Mouse (Mus musculus) liver, embryonic 14.5 days (tissue): ENCODE measurements around the gene Anxa11. TPM values are rescaled to one million over a fixed set of nuclear protein-coding genes. Genes with fewer than 3 reads are reported as not detected.

Experiments
- ATAC-seq: fragments of 200-750 bp; cut with Nextera tagmentation; 2 replicates; pipeline ENCODE4 v1.8.0; 2017; ENCODE audit warnings: moderate number of reproducible peaks, mild to moderate bottlenecking, moderate library complexity; ENCODE audit not compliant: insufficient read depth
- DNase-seq, 3 experiments: peaks; one replicate each; pipeline ENCODE4 v3.0.0-alpha.2; 2012 to 2013; ENCODE audit warnings: low read depth in 3 of 3, low spot score in 3 of 3
- H3K27ac ChIP-seq: fragments of 300-500 bp; sonication (generic); 2 replicates; pipeline ENCODE4 v1.5.1; 2014; ENCODE audit warnings: moderate library complexity, mild to moderate bottlenecking, control low read depth, inconsistent platforms
- H3K27me3 ChIP-seq: fragments of 300-500 bp; sonication (generic); 2 replicates; pipeline ENCODE4 v1.6.1; 2014; ENCODE audit warnings: mild to moderate bottlenecking, low read length, moderate library complexity; ENCODE audit not compliant: control insufficient read depth, insufficient read depth
- H3K36me3 ChIP-seq: fragments of 300-500 bp; sonication (generic); replicated peaks from 2 replicates; pipeline ENCODE4 v1.6.1; 2014; ENCODE audit warnings: low read depth; ENCODE audit not compliant: control insufficient read depth, insufficient read depth
- H3K4me1 ChIP-seq, 2 experiments: fragments of 200-500 bp in 1 of 2; fragments of 300-500 bp in 1 of 2; sonication (generic) in 1 of 2; replicated peaks; 2 replicates each; pipeline ENCODE4 v1.6.1; 2012 to 2014; ENCODE audit warnings: antibody characterized with exemption in 1 of 2, inconsistent platforms in 1 of 2, low read length in 1 of 2; ENCODE audit not compliant: control insufficient read depth in 2 of 2, insufficient read depth in 2 of 2
- H3K4me2 ChIP-seq: fragments of 300-500 bp; sonication (generic); 2 replicates; pipeline ENCODE4 v1.6.1; 2014; ENCODE audit warnings: low read depth, mild to moderate bottlenecking, control low read depth, moderate library complexity
- H3K4me3 ChIP-seq, 2 experiments: fragments of 200-500 bp in 1 of 2; fragments of 300-500 bp in 1 of 2; sonication (generic) in 1 of 2; 2 replicates each; pipeline ENCODE4 v1.5.1; 2012 to 2014; ENCODE audit warnings: low read depth in 2 of 2, low read length in 2 of 2, mild to moderate bottlenecking in 2 of 2, control low read depth in 1 of 2, inconsistent platforms in 1 of 2, moderate library complexity in 1 of 2; ENCODE audit not compliant: insufficient read depth in 1 of 2
- H3K9ac ChIP-seq: fragments of 300-500 bp; sonication (generic); replicated peaks from 2 replicates; pipeline ENCODE4 v1.6.1; 2014; ENCODE audit warnings: mild to moderate bottlenecking, control low read depth, moderate library complexity
- H3K9me3 ChIP-seq: fragments of 300-500 bp; sonication (generic); 2 replicates; pipeline ENCODE4 v1.6.1; 2016; ENCODE audit warnings: low read length, mixed read lengths; ENCODE audit not compliant: control insufficient read depth
- CTCF ChIP-seq: IDR thresholded peaks from 2 replicates; pipeline ENCODE4 v1.5.1; 2016; ENCODE audit warnings: antibody characterized with exemption, low read depth, control low read depth
- EP300 ChIP-seq: IDR thresholded peaks from 2 replicates; pipeline ENCODE4 v1.6.1; 2016; ENCODE audit warnings: antibody characterized with exemption, low read depth
- WGBS: fragments of 180-500 bp; shearing (Covaris S2); extraction: QIAGEN DNeasy Blood & Tissue Kit; methylation state at CpG from one replicate; pipeline ENCODE4 v1.1.7; 2014; ENCODE audit not compliant: insufficient replicate concordance; 5-methylcytosine and 5-hydroxymethylcytosine counted together
- polyA plus RNA-seq, 2 experiments: library from polyadenylated mRNA; depleted of rRNA in 1 of 2; stranded (reverse) in 1 of 2; unstranded in 1 of 2; fragments of >200 nt; fragmentation: Nextera tagmentation in 1 of 2; extraction: Ambion mirVana in 1 of 2; gene quantifications; 2 replicates each; pipeline versions ENCODE4 v1.2.1 to v1.2.3; 2012 to 2014

The Anxa11 gene
- polyA plus RNA-seq, 2 experiments: 4.9 to 7.2 TPM

DNA sequence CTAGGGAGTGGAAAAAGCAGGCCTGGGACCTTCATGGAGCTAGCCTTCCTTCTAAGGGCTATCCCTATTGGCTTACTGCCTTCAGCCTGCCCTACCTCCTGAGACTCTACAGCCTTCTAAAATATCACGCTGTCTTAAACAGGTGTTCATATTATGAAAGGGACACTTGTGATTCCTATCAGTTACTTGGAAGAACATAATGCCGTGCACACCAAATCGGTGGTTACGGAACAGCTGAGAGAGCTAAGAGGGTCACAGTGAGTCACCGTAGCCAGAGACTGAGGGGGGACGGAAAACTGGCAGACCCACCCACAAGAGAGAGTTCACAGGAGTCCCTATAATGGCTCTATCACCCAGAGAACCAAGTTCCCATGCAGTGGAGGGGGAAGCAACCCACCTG is 24.4 kb downstream of the Anxa11 start:
- no peak overlapping the region for H3K9ac ChIP-seq
- H3K27ac ChIP-seq: no peak overlapping the region
- no peaks in the 10 kb centered on the region for H3K27me3 ChIP-seq
- DNase-seq (no peak), ATAC-seq (no peak)
- no peak for TF ChIP-seq CTCF
- no peak for TF ChIP-seq EP300
- H3K36me3 ChIP-seq: no peaks in the 10 kb centered on the region
- no peak overlapping the region for H3K4me2 ChIP-seq
- H3K4me1 ChIP-seq: peaks cover 3 to 11% of the 10 kb centered on the region in 2 experiments; a peak in 3 of 4 replicates
- H3K9me3 ChIP-seq: no peaks in the 10 kb centered on the region
- no peak overlapping the region for H3K4me3 ChIP-seq
- 80% methylated on average over 6 of the region's 6 CpGs for WGBS

- Histone ChIP-seq H3K27me3 (no peaks in the 10 kb centered on the region), H3K4me2 (no peak overlapping the region), H3K9me3 (no peaks in the 10 kb centered on the region), H3K4me1 (peaks cover 1 to 7% of the 10 kb centered on the region in 2 experiments; a peak in 3 of 4 replicates), H3K27ac (no peak overlapping the region), H3K9ac (no peak overlapping the region), H3K4me3 (no peak overlapping the region), H3K36me3 (no peaks in the 10 kb centered on the region)
- TF ChIP-seq CTCF (no peak), EP300 (no peak)
- DNase-seq (no peak), ATAC-seq (no peak)
- WGBS: 71% methylated on average over 11 of the region's 11 CpGs
These were observed 24.9 kb downstream of the Anxa11 start for GRCm38 (mm10) chr14:25866832-25867231.

DNA sequence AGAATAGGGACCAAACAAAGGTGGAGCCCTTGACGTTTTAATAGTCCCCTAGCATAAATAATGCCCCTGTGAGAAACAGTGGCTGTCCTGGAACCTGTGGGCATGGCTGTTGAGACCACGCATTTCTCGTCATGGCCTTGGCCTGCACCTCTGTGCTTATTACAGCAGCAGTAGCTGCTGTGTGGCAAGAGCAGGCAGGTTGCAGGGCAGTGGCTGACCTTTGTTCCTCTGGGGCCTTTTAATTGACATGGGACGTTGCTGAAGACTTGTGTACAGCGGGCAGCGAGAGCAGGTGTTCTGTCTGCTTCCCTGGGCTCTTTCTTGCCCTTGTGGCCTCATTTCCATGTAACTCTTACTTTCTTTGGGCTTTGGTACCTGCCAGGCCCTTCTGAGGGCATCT is 25.9 kb downstream of the Anxa11 start:
- Histone ChIP-seq H3K36me3 (no peaks in the 10 kb centered on the region), H3K9me3 (no peaks in the 10 kb centered on the region), H3K27ac (no peak overlapping the region), H3K9ac (no peak overlapping the region), H3K4me3 (no peak overlapping the region), H3K4me2 (no peak overlapping the region), H3K4me1 (peaks cover 0 to 3% of the 10 kb centered on the region in 2 experiments; a peak in 2 of 4 replicates), H3K27me3 (no peaks in the 10 kb centered on the region)
- WGBS: 66% methylated on average over 6 of the region's 6 CpGs
- no peak for ATAC-seq
- DNase-seq: no peak
- TF ChIP-seq CTCF: no peak

- Histone ChIP-seq H3K36me3 (no peaks in the 10 kb centered on the region), H3K4me2 (no peak overlapping the region), H3K9ac (no peak overlapping the region), H3K4me1 (peaks cover 0 to 3% of the 10 kb centered on the region in 2 experiments; a peak in 2 of 4 replicates), H3K4me3 (no peak overlapping the region), H3K9me3 (no peaks in the 10 kb centered on the region), H3K27ac (no peak overlapping the region), H3K27me3 (no peaks in the 10 kb centered on the region)
- no peak for DNase-seq
- 55% methylated on average over 4 of the region's 4 CpGs for WGBS
- no peak for ATAC-seq
- TF ChIP-seq CTCF (no peak), EP300 (no peak)
These were observed 26.8 kb downstream of the Anxa11 start for GRCm38 (mm10) chr14:25868706-25869105.

DNA sequence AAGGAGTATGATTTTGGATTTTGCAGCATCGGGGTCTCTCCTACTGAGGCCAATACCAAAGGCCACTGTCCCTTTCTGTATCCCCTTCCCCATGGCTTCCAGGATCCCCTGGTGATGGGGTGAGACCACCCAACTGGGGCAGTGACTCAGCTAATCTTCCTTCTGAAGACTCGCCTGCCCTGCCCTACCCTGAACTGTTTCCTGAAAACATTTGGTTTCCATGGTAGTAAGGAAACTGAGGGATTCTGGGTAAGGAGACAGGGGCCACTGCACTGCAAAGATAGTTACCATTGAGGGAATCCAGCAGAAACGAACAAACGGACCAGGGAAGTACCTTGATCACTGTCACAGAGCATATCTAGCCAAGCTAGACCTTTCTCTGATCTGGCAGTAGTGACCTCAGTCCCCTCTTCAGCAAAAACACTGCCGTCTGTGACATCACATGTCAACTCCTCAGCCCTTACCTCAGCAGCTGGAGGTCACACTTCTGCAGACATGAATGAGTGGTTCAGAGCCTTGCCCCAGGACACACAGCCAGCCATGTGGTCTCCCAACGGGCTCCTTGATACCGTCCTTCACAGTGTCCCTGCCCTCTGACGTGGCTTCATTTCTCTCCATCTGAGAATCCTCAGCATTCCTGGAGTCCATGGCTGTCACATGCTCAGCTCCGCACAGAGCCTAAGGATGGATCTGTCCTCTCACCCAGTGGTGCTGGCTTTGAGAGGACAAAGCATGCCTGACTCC is 27.4 kb downstream of the Anxa11 start:
- H3K9me3 ChIP-seq: no peaks in the 10 kb centered on the region
- H3K27me3 ChIP-seq: no peaks in the 10 kb centered on the region
- no peak overlapping the region for H3K9ac ChIP-seq
- no peak overlapping the region for H3K4me3 ChIP-seq
- TF ChIP-seq CTCF: no peak
- H3K4me2 ChIP-seq: no peak overlapping the region
- H3K27ac ChIP-seq: no peak overlapping the region
- peaks cover 0 to 3% of the 10 kb centered on the region in 2 experiments; a peak in 2 of 4 replicates for H3K4me1 ChIP-seq
- DNase-seq (no peak), ATAC-seq (no peak; the same call in 1 of the 2 replicates)
- 42% methylated on average over 9 of the region's 9 CpGs for WGBS
- H3K36me3 ChIP-seq: no peaks in the 10 kb centered on the region
